Mouse (Mus musculus) ES-E14 (cell line): ENCODE measurements at regions not wholly inside any gene's neighbourhood (a gene's known extent, or its start where the extent isn't known, plus 50 kb on each side); places are given as distances from the start of the nearest gene placed in this dataset.

Experiments used
- CHD2 ChIP-seq: IDR thresholded peaks from 2 replicates; pipeline ENCODE4 v1.6.1; 2014; ENCODE audit warnings: mild to moderate bottlenecking, low read depth, low read length, inconsistent platforms
- HCFC1 ChIP-seq: IDR thresholded peaks from 2 replicates; pipeline ENCODE4 v1.6.1; 2012; ENCODE audit warnings: low read length, inconsistent platforms, borderline replicate concordance; ENCODE audit not compliant: insufficient read depth
- MAFK ChIP-seq: IDR thresholded peaks from 2 replicates; pipeline ENCODE4 v1.6.1; 2014; ENCODE audit warnings: mild to moderate bottlenecking, low read depth, low read length, inconsistent platforms; ENCODE audit not compliant: insufficient read depth

DNA sequence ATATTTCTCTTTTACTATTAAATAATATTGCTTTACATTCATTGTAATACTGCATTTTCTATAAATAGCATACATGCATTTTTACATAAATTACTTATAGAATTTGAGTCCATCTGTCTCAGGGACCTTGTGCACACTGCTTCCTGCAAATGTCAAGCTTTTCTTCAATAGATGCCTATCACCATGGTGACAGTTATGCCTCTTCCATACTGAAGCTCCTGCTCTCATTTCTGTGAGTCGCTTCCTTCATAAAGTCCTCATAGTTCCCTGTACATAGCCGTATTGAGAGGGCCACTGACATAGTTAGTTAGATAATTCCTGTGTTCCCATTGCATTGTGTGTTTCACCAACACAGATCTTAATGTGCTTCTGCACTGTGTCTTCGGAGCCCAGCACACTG, 244.7 kb downstream of the Fam49a start:
- TF ChIP-seq MAFK (no peak), CHD2 (no peak), HCFC1 (no peak)
